Mouse (Mus musculus) limb, embryonic 14.5 days (tissue): Measurements from ENCODE around the gene Arl1. TPM values are rescaled to one million over a fixed set of nuclear protein-coding genes. Genes with fewer than 3 reads are reported as not detected.

Source experiments
- ATAC-seq: fragments of 200-750 bp; cut with Nextera tagmentation; 2 replicates; pipeline ENCODE4 v1.8.0; 2017; ENCODE audit warnings: low read depth, moderate number of reproducible peaks, moderate TSS enrichment; ENCODE audit not compliant: low FRiP score
- DNase-seq: peaks from one replicate; pipeline ENCODE4 v3.0.0-alpha.2; 2015; ENCODE audit warnings: low spot score
- H3K27ac ChIP-seq: fragments of 300-500 bp; sonication (generic); replicated peaks from 2 replicates; pipeline ENCODE4 v1.5.1; 2014; ENCODE audit warnings: low read depth, mild to moderate bottlenecking, low read length, moderate library complexity, mixed read lengths
- H3K27me3 ChIP-seq: fragments of 300-500 bp; sonication (generic); 2 replicates; pipeline ENCODE4 v1.6.1; 2014; ENCODE audit warnings: low read length, mixed read lengths; ENCODE audit not compliant: control insufficient read depth, insufficient read depth
- H3K36me3 ChIP-seq: fragments of 300-500 bp; sonication (generic); 2 replicates; pipeline ENCODE4 v1.6.1; 2014; ENCODE audit warnings: mild to moderate bottlenecking, low read length, moderate library complexity, mixed read lengths; ENCODE audit not compliant: control insufficient read depth, insufficient read depth
- H3K4me1 ChIP-seq: fragments of 300-500 bp; sonication (generic); 2 replicates; pipeline ENCODE4 v1.6.1; 2014; ENCODE audit warnings: antibody characterized with exemption, low read length, mixed read lengths; ENCODE audit not compliant: control insufficient read depth, insufficient read depth
- H3K4me2 ChIP-seq: fragments of 300-500 bp; sonication (generic); replicated peaks from 2 replicates; pipeline ENCODE4 v1.6.1; 2014; ENCODE audit warnings: low read depth, mild to moderate bottlenecking, low read length, moderate library complexity; ENCODE audit not compliant: severe bottlenecking
- H3K4me3 ChIP-seq: fragments of 300-500 bp; sonication (generic); replicated peaks from 2 replicates; pipeline ENCODE4 v1.5.1; 2014; ENCODE audit warnings: low read length
- H3K9ac ChIP-seq: fragments of 300-500 bp; sonication (generic); 2 replicates; pipeline ENCODE4 v1.6.1; 2014; ENCODE audit warnings: mild to moderate bottlenecking, low read depth, low read length, moderate library complexity; ENCODE audit not compliant: severe bottlenecking
- H3K9me3 ChIP-seq: fragments of 300-500 bp; sonication (generic); 2 replicates; pipeline ENCODE4 v1.6.1; 2016; ENCODE audit warnings: low read length; ENCODE audit not compliant: control insufficient read depth
- POLR2A ChIP-seq: fragments of 200-500 bp; IDR thresholded peaks from 2 replicates; pipeline ENCODE4 v1.8.0; 2012; ENCODE audit warnings: inconsistent platforms, mild to moderate bottlenecking, moderate library complexity, borderline replicate concordance; ENCODE audit not compliant: insufficient read depth, insufficient read length; ENCODE audit errors: extremely low read depth
- WGBS: fragments of 180-500 bp; shearing (Covaris S2); extraction: QIAGEN DNeasy Blood & Tissue Kit; methylation state at CpG from one replicate; pipeline ENCODE4 v1.1.7; 2014; 5-methylcytosine and 5-hydroxymethylcytosine counted together
- polyA plus RNA-seq, 2 experiments: library from polyadenylated mRNA; depleted of rRNA in 1 of 2; stranded (reverse) in 1 of 2; unstranded in 1 of 2; fragments of >200 nt; fragmentation: Nextera tagmentation in 1 of 2; extraction: Ambion mirVana in 1 of 2; gene quantifications; 2 replicates each; pipeline versions ENCODE4 v1.2.1 to v1.2.3; 2012 to 2014

Gene Arl1
- polyA plus RNA-seq, 2 experiments, result 112 to 225 TPM

DNA sequence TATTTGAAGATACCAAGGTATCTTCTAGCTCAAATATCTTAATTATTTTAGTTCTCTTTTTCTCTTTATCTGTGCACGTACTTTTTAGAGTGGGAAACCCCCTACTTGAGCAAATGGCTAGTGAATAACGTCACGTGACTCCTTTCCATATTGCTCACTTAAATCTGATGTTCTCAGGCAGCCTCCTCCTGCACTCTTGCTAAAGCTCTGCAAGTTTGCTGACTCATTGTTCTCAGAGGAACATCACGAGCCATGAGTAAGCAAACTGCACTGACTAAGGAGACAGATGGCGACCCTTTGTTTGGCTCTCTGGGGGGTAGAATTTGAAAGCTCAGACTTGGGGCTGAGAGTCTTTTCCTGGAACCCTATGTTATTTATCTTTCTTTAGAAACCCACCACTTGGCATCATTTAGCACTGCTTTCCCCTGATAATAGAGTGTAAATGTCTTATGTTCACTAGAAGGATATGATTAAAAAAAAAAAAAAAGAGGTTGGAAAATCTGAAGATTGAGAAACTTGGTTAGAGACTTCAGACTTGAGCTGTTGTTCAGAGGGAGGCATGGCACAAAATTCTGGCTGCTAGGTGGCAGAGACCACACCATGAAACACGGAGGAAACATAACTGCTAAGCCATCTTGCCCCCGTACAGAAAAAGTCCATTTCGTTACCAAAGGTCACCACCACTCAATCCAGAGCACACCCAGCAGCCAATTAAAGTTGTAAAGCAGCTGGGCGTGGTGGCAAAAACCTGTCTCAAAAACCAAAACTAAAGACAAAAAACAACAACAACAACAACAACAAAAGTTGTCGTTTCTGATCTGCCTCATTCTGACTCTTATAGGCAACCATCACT lies 21.8 kb upstream of the Arl1 start:
- no peak for ATAC-seq
- no peaks in the 10 kb centered on the region for H3K4me1 ChIP-seq
- no peak for TF ChIP-seq POLR2A
- no peak overlapping the region for H3K27ac ChIP-seq
- H3K36me3 ChIP-seq, result no peaks in the 10 kb centered on the region
- no peaks in the 10 kb centered on the region for H3K27me3 ChIP-seq
- no peak overlapping the region for H3K4me2 ChIP-seq
- no peaks in the 10 kb centered on the region for H3K9me3 ChIP-seq
- no peak for DNase-seq
- WGBS, result 60% methylated on average over 10 of the region's 10 CpGs
- no peak overlapping the region for H3K9ac ChIP-seq
- H3K4me3 ChIP-seq, result no peak overlapping the region

GRCm38 (mm10) chr10:88712359-88712758 lies 18.3 kb upstream of the Arl1 start:
- Histone ChIP-seq H3K36me3 (no peaks in the 10 kb centered on the region), H3K4me1 (no peaks in the 10 kb centered on the region), H3K9ac (no peak overlapping the region), H3K4me3 (no peak overlapping the region), H3K27me3 (no peaks in the 10 kb centered on the region), H3K9me3 (no peaks in the 10 kb centered on the region), H3K4me2 (no peak overlapping the region), H3K27ac (no peak overlapping the region)
- 77% methylated on average over 6 of the region's 6 CpGs for WGBS
- TF ChIP-seq POLR2A, result no peak
- ATAC-seq (no peak), DNase-seq (no peak)

GRCm38 (mm10) chr10:88714744-88715143 lies 15.9 kb upstream of the Arl1 start:
- 79% methylated on average over 4 of the region's 4 CpGs for WGBS
- TF ChIP-seq POLR2A, result no peak
- no peak for ATAC-seq

DNA sequence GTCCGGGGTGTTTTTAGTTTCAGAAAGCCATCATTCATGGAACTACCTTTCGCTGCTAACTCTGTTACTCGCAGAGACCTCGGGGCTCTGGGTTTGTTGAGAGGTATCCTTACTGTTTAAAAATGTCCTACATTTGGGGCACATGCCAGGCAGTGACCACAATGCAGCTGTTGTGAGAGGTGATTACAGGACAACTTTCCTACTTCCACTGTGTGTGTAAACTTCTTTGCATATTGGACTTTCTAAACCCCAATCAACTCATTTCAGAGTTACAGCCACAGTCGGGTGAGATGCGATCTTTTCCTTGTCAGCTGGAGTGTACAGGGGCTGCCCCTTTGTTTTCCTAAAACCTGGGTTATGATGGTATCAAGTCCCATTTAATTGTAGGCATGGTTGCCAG lies 15.0 kb upstream of the Arl1 start:
- H3K9ac ChIP-seq, result no peak overlapping the region
- 82% methylated on average over 6 of the region's 6 CpGs for WGBS
- H3K36me3 ChIP-seq, result no peaks in the 10 kb centered on the region
- no peak for TF ChIP-seq POLR2A
- ATAC-seq, result no peak
- H3K9me3 ChIP-seq, result no peaks in the 10 kb centered on the region
- H3K27ac ChIP-seq, result no peak overlapping the region
- no peaks in the 10 kb centered on the region for H3K27me3 ChIP-seq
- H3K4me3 ChIP-seq, result no peak overlapping the region
- H3K4me2 ChIP-seq, result no peak overlapping the region
- no peaks in the 10 kb centered on the region for H3K4me1 ChIP-seq
- no peak for DNase-seq

More at GRCm38 (mm10) chr10:88714744-88715143, 15.9 kb upstream of the Arl1 start:
- no peaks in the 10 kb centered on the region for H3K4me1 ChIP-seq
- H3K27me3 ChIP-seq, result no peaks in the 10 kb centered on the region
- DNase-seq, result no peak
- no peaks in the 10 kb centered on the region for H3K36me3 ChIP-seq
- no peak overlapping the region for H3K4me3 ChIP-seq
- H3K9me3 ChIP-seq, result no peaks in the 10 kb centered on the region
- no peak overlapping the region for H3K9ac ChIP-seq
- no peak overlapping the region for H3K4me2 ChIP-seq
- no peak overlapping the region for H3K27ac ChIP-seq

- H3K27ac ChIP-seq, result no peak overlapping the region
- no peaks in the 10 kb centered on the region for H3K36me3 ChIP-seq
- H3K4me3 ChIP-seq, result no peak overlapping the region
- no peak for TF ChIP-seq POLR2A
- H3K4me2 ChIP-seq, result no peak overlapping the region
- no peaks in the 10 kb centered on the region for H3K9me3 ChIP-seq
- no peaks in the 10 kb centered on the region for H3K27me3 ChIP-seq
- H3K9ac ChIP-seq, result no peak overlapping the region
- WGBS, result 51% methylated on average over 13 of the region's 13 CpGs
- no peak for DNase-seq
- no peak for ATAC-seq
- H3K4me1 ChIP-seq, result no peaks in the 10 kb centered on the region
Observed at GRCm38 (mm10) chr10:88716986-88717755, 13.5 kb upstream of the Arl1 start.
